ENCODE assay signal across 10 mouse cellular contexts in genomic region chr10:5528284-5528683, GRCm38 (mm10). TPM values are rescaled to one million over a fixed set of nuclear protein-coding genes. Genes with fewer than 3 reads are reported as not detected.
DNase-seq lines count a peak whose midpoint lies in the region; ATAC-seq lines count a peak whose summit lies in the region.
"Had no signal": no experiment of that assay in that cellular context is flagged by ENCODE, and none has a peak within 500 bp of the region (broad histone marks: within the 10 kb centered on the region; RNA-seq: fewer than 3 reads in every experiment).

No protein-coding gene starts in this region.

- no peaks in the 10 kb centered on the region for H3K9me3 ChIP-seq in forebrain, embryonic 16.5 days (ENCODE audit: control insufficient read depth, low read length)
- H3K9me3 ChIP-seq: limb, embryonic 10.5 days had no signal

- H3K9ac ChIP-seq in forebrain, embryonic 16.5 days (replicated peaks; ENCODE audit: low read depth, low read length), result no peak overlapping the region

- 84% methylated on average over 1 of the region's 1 CpGs for WGBS in forebrain, embryonic 16.5 days

- no peak for DNase-seq in frontal cortex, postnatal 25 days (ENCODE audit: low spot score in 2 of 2)
- DNase-seq in 416B (ENCODE audit: low read depth), result peak; percentile 65
- peak; percentile 91 to 94 for DNase-seq in cerebellum, postnatal 10 days
- DNase-seq in layer of hippocampus, postnatal 25 days (ENCODE audit: extremely low spot score in 1 of 2, low spot score in 1 of 2), result peak; percentile 18 to 19
- no peak for DNase-seq in ovary, adult 18-20 months (ENCODE audit: low spot score)
- DNase-seq in spleen, postnatal 14 days (ENCODE audit: low spot score in 2 of 2), result no peak

- no peaks in the 10 kb centered on the region for H3K27me3 ChIP-seq in forebrain, embryonic 16.5 days (replicated peaks; ENCODE audit: control insufficient read depth, insufficient read depth, low read length)

- H3K4me3 ChIP-seq in forebrain, embryonic 16.5 days (replicated peaks; ENCODE audit: low read length), result no peak overlapping the region
- H3K4me3 ChIP-seq: limb, embryonic 10.5 days had no signal

- ATAC-seq in frontal cortex, adult (ENCODE audit: low TSS enrichment), result peak; percentile 83
- no peak for ATAC-seq in forebrain, embryonic 16.5 days
- ATAC-seq: lung, postnatal 0 days had no signal

- no peak overlapping the region for H3K27ac ChIP-seq in forebrain, embryonic 16.5 days (ENCODE audit: low read length)
- H3K27ac ChIP-seq: limb, embryonic 10.5 days had no signal

- no peaks in the 10 kb centered on the region for H3K36me3 ChIP-seq in forebrain, embryonic 16.5 days (ENCODE audit: control insufficient read depth, insufficient read depth)
- H3K36me3 ChIP-seq: limb, embryonic 10.5 days had no signal

- H3K4me2 ChIP-seq in forebrain, embryonic 16.5 days (ENCODE audit: low read length), result no peak overlapping the region

- no peaks in the 10 kb centered on the region for H3K4me1 ChIP-seq in forebrain, embryonic 16.5 days (replicated peaks; ENCODE audit: control insufficient read depth, insufficient read depth, low read length)
- H3K4me1 ChIP-seq: limb, embryonic 10.5 days had no signal

RNA-seq across cellular contexts. Expression of gene Syne1, which starts 23.0 kb away (rescaled TPM):
- 100 to 1,000 TPM; 241 to 279 TPM for total RNA-seq in layer of hippocampus, postnatal 25 days (2021)
- polyA plus RNA-seq in forebrain, embryonic 16.5 days (2015; fragmentation: Nextera tagmentation; extraction: Ambion mirVana), result 5.6 and 7.5 TPM in 2 replicates

Comparison
In these comparisons a context has a peak if more than half of its experiments do, and no peak if none do; other contexts are left out.
1. DNase-seq: peak in 416B (single experiment), cerebellum, postnatal 10 days (2 of 2) and layer of hippocampus, postnatal 25 days (2 of 2); none in frontal cortex, postnatal 25 days (0 of 2), ovary, adult 18-20 months (single experiment) and spleen, postnatal 14 days (0 of 2).